Mouse (Mus musculus) kidney, embryonic 15.5 days (tissue): ENCODE data around the gene Pcgf2. TPM values are rescaled to one million over a fixed set of nuclear protein-coding genes. Genes with fewer than 3 reads are reported as not detected.

Experiments used
- ATAC-seq: fragments of 200-750 bp; cut with Nextera tagmentation; replicated peaks from 2 replicates; pipeline ENCODE4 v1.8.0; 2017; ENCODE audit warnings: moderate TSS enrichment; ENCODE audit not compliant: low FRiP score
- H3K27ac ChIP-seq: fragments of 300-500 bp; sonication (generic); 2 replicates; pipeline ENCODE4 v1.5.1; 2015; ENCODE audit warnings: mild to moderate bottlenecking, inconsistent platforms
- H3K27me3 ChIP-seq: fragments of 300-500 bp; sonication (generic); 2 replicates; pipeline ENCODE4 v1.6.1; 2015; ENCODE audit warnings: inconsistent platforms
- H3K36me3 ChIP-seq: fragments of 300-500 bp; sonication (generic); 2 replicates; pipeline ENCODE4 v1.6.1; 2015; ENCODE audit warnings: inconsistent platforms
- H3K4me1 ChIP-seq: fragments of 300-500 bp; sonication (generic); 2 replicates; pipeline ENCODE4 v1.6.1; 2015; ENCODE audit warnings: inconsistent platforms
- H3K4me2 ChIP-seq: fragments of 300-500 bp; sonication (generic); 2 replicates; pipeline ENCODE4 v1.6.1; 2015; ENCODE audit warnings: moderate library complexity, mild to moderate bottlenecking, inconsistent platforms
- H3K4me3 ChIP-seq: fragments of 300-500 bp; sonication (generic); replicated peaks from 2 replicates; pipeline ENCODE4 v1.5.1; 2015; ENCODE audit warnings: mild to moderate bottlenecking, inconsistent platforms
- H3K9ac ChIP-seq: fragments of 300-500 bp; sonication (generic); 2 replicates; pipeline ENCODE4 v1.6.1; 2015; ENCODE audit warnings: mild to moderate bottlenecking, inconsistent platforms
- H3K9me3 ChIP-seq: fragments of 300-500 bp; sonication (generic); replicated peaks from 2 replicates; pipeline ENCODE4 v1.6.1; 2016; ENCODE audit warnings: inconsistent platforms
- WGBS: fragments of 180-500 bp; shearing (Covaris S2); methylation state at CpG from one replicate; pipeline ENCODE4 v1.1.7; 2015; ENCODE audit warnings: mixed read lengths; 5-methylcytosine and 5-hydroxymethylcytosine counted together
- polyA plus RNA-seq: library from polyadenylated mRNA; unstranded; fragments of >200 nt; fragmentation: Nextera tagmentation; extraction: Ambion mirVana; gene quantifications from 2 replicates; pipeline ENCODE4 v1.2.1, GENCODE M21; 2015

Gene Pcgf2
- 13.2 and 16.6 TPM in 2 replicates for polyA plus RNA-seq

DNA sequence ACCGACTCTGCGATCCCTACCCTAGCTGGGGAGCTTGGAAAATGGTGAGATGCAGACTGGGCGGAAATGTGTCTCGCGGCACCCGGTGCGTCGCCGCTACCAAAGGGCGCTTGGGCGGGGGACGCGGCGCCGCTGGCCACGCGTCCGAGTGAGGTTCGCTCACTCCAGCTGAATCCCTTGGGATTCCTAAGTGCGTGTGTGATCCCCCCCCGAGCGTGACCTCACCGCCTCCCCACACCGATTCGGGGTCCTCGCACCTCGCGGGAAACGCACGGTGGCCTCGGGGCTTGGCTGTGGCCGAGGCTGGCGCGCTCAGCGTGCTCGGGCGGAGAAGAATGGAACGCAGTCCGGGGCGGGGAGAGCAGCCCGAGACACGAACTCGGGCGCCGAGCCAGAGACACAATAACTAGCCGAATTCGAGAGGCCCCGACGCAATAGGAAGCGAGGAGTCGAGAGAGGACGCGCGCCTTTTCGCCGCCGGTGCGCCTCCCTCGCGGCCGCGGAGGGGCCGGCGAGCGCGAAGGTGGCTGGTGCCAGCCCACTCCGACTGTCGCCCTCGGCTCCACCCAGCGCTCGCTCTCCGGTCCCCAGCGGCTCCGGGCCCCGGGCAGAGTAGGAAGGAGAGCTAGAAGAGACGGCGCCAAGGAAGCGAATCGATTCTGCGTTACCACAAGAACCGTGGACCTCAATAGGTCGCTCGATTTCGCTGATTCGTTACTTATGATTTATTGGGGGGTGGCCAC is at the start of gene Pcgf2:
Pcgf2 (minus strand) TSS at position 495 of the 743 bp plus-strand sequence.
- peak; percentile 20; the same call in 1 of the 2 replicates for ATAC-seq
- peak within 1 kb of the TSS; percentile 94 for H3K9ac ChIP-seq
- H3K27ac ChIP-seq: peak within 1 kb of the TSS; percentile 98
- peak within 1 kb of the TSS; percentile 95 for H3K4me3 ChIP-seq
- peaks cover 11% of the 10 kb centered on the region; the same call in 1 of the 2 replicates for H3K36me3 ChIP-seq
- H3K4me1 ChIP-seq: peaks cover 64% of the 10 kb centered on the region
- H3K9me3 ChIP-seq: no peaks in the 10 kb centered on the region
- no peaks in the 10 kb centered on the region for H3K27me3 ChIP-seq
- H3K4me2 ChIP-seq: peak within 1 kb of the TSS; percentile 80
- WGBS: under 1% methylated on average over 84 of the region's 85 CpGs

DNA sequence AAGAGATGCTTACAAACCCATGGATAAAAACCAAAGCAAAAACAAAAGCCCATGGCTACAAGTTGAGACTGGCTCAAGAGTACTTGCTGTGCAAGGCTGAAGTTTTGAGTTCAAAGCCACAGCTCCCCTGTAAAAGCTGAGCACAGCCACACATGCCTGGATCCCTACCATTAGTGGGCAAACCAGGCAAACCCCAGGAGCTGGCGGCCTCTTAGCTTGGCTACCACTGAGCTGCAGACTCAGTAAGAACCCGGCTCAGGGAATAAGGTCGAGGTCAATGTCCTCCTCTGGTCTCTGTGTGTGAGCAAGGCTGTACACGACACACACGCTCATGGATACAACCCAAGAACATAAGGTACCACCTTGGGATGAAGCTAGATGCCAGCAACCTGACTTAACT is 48.2 kb upstream of the Pcgf2 start:
- no peak overlapping the region for H3K4me3 ChIP-seq
- no peak for ATAC-seq
- H3K4me2 ChIP-seq: no peak overlapping the region
- peaks cover 6% of the 10 kb centered on the region for H3K4me1 ChIP-seq
- H3K27me3 ChIP-seq: no peaks in the 10 kb centered on the region
- WGBS: 82% methylated on average over 5 of the region's 5 CpGs
- no peaks in the 10 kb centered on the region for H3K9me3 ChIP-seq
- H3K36me3 ChIP-seq: peaks cover 75% of the 10 kb centered on the region
- no peak overlapping the region for H3K9ac ChIP-seq
- no peak overlapping the region for H3K27ac ChIP-seq

DNA sequence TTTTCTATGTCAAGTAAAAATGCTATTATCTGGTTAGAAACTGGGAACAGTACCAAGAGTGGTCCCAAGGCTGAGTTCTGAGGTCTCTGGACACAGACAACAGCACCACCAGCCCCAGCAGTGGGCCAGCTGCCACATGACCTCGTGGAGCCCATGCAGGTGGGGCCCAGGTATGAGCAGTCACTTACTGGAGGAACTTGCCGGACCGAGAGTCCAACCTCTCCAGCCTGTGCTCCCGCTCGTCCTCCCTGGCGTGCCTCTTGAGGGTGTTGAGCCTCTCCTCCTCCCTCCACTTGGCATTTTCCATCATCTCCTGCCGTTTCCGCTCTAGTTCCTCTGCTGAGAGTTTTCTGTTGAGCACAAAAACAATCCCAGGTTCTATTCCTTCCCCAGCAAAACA is 47.5 kb upstream of the Pcgf2 start:
- no peak overlapping the region for H3K4me3 ChIP-seq
- ATAC-seq: no peak
- peaks cover 67% of the 10 kb centered on the region for H3K36me3 ChIP-seq
- H3K27ac ChIP-seq: no peak overlapping the region
- no peaks in the 10 kb centered on the region for H3K27me3 ChIP-seq
- H3K9ac ChIP-seq: no peak overlapping the region
- H3K4me2 ChIP-seq: no peak overlapping the region
- no peaks in the 10 kb centered on the region for H3K9me3 ChIP-seq
- H3K4me1 ChIP-seq: peaks cover 13% of the 10 kb centered on the region
- 88% methylated on average over 8 of the region's 8 CpGs for WGBS

DNA sequence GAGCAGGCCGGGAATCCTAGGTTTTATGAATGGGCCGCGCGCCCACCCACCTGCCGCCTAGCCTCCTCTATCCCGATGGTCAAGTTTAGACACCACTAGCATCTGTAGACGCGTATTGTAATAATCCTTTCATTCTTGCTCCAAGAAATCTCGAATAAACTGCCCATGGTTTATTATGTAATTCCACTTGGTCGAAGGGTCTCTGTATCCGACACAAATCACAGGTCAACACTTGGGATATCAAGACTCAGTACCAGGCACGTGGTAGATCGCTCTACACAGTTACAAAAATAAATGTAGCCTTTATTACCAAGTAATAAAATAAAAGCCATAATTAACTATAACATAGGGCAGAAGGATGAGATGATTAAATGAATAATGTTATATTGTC is 45.0 kb upstream of the Pcgf2 start:
- Histone ChIP-seq H3K9me3 (no peaks in the 10 kb centered on the region), H3K4me1 (peaks cover 31% of the 10 kb centered on the region), H3K36me3 (peaks cover 44% of the 10 kb centered on the region), H3K9ac (0 out of 2 replicates have a peak overlapping the region, but pooled peaks have one; percentile 1), H3K27me3 (no peaks in the 10 kb centered on the region), H3K4me3 (peak overlapping the region; percentile 80), H3K27ac (no peak overlapping the region), H3K4me2 (peak overlapping the region; percentile 57)
- peak; percentile 10; the same call in 1 of the 2 replicates for ATAC-seq
- WGBS: 9% methylated on average over 13 of the region's 13 CpGs

- Histone ChIP-seq H3K36me3 (peaks cover 39% of the 10 kb centered on the region), H3K9ac (peak overlapping the region; percentile 81), H3K4me3 (peak overlapping the region; percentile 80), H3K27me3 (no peaks in the 10 kb centered on the region), H3K4me1 (peaks cover 36% of the 10 kb centered on the region), H3K9me3 (no peaks in the 10 kb centered on the region), H3K4me2 (peak overlapping the region; percentile 84), H3K27ac (peak overlapping the region; percentile 96)
- ATAC-seq: peak; percentile 98
- under 1% methylated on average over 57 of the region's 57 CpGs for WGBS
Observed at GRCm38 (mm10) chr11:97744718-97745330, 44.5 kb upstream of the Pcgf2 start.

GRCm38 (mm10) chr11:97744063-97744717 is 43.9 kb upstream of the Pcgf2 start, which contains the start of gene Pip4k2b:
Pip4k2b (minus strand) TSS chr11:97744704.
- Histone ChIP-seq H3K27me3 (no peaks in the 10 kb centered on the region), H3K4me1 (peaks cover 38% of the 10 kb centered on the region), H3K36me3 (peaks cover 33% of the 10 kb centered on the region), H3K9me3 (no peaks in the 10 kb centered on the region), H3K4me2 (peak within 1 kb of the TSS; percentile 84), H3K9ac (peak within 1 kb of the TSS; percentile 81), H3K4me3 (peak within 1 kb of the TSS; percentile 80), H3K27ac (peak within 1 kb of the TSS; percentile 96)
- ATAC-seq: peak; percentile 37; the same call in 1 of the 2 replicates
- 0% methylated on average over 60 of the region's 63 CpGs for WGBS

DNA sequence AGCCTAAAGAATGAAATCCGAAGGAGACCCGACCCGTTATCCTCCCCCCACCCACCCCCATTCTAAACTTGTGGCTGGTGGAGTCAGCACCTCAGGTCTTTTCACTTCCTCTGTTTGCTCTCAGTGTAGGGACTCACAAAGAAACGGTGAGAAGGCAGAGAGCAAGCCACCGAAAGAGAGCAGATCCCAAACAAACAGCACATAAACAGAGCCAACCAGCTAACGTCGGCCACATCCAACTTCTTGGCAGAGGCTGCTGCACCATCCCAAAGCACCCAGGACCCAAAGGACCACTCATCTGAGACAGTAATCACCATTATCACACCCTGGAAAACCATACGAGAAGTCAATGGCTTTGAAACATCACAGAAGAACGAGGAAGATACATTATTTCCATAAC is 43.1 kb upstream of the Pcgf2 start:
- Histone ChIP-seq H3K36me3 (peaks cover 31% of the 10 kb centered on the region), H3K27me3 (no peaks in the 10 kb centered on the region), H3K27ac (peak overlapping the region; percentile 87), H3K9me3 (no peaks in the 10 kb centered on the region), H3K4me1 (peaks cover 38% of the 10 kb centered on the region), H3K4me2 (peak overlapping the region; percentile 84), H3K9ac (peak overlapping the region; percentile 78), H3K4me3 (peak overlapping the region; percentile 80)
- no peak for ATAC-seq
- 30% methylated on average over 9 of the region's 9 CpGs for WGBS

GRCm38 (mm10) chr11:97742591-97742990 is 42.3 kb upstream of the Pcgf2 start:
- Histone ChIP-seq H3K27me3 (no peaks in the 10 kb centered on the region), H3K4me2 (peak overlapping the region; percentile 84), H3K9me3 (no peaks in the 10 kb centered on the region), H3K27ac (no peak overlapping the region), H3K9ac (no peak overlapping the region), H3K4me1 (peaks cover 38% of the 10 kb centered on the region), H3K36me3 (peaks cover 22% of the 10 kb centered on the region), H3K4me3 (peak overlapping the region; percentile 80)
- ATAC-seq: no peak
- 81% methylated on average over 9 of the region's 9 CpGs for WGBS

GRCm38 (mm10) chr11:97742157-97742556 is 41.9 kb upstream of the Pcgf2 start:
- no peaks in the 10 kb centered on the region for H3K9me3 ChIP-seq
- H3K36me3 ChIP-seq: peaks cover 18% of the 10 kb centered on the region
- ATAC-seq: no peak
- no peaks in the 10 kb centered on the region for H3K27me3 ChIP-seq
- 89% methylated on average over 5 of the region's 5 CpGs for WGBS
- H3K4me3 ChIP-seq: no peak overlapping the region
- H3K9ac ChIP-seq: no peak overlapping the region
- H3K4me2 ChIP-seq: no peak overlapping the region
- H3K27ac ChIP-seq: no peak overlapping the region
- peaks cover 38% of the 10 kb centered on the region for H3K4me1 ChIP-seq

- ATAC-seq: no peak
- Histone ChIP-seq H3K4me2 (peak overlapping the region; percentile 43), H3K9ac (0 out of 2 replicates have a peak overlapping the region, but pooled peaks have one; percentile 7), H3K36me3 (0 out of 2 replicates have a peak, but pooled peaks cover 4% of the 10 kb centered on the region), H3K9me3 (no peaks in the 10 kb centered on the region), H3K4me1 (peaks cover 36% of the 10 kb centered on the region), H3K27me3 (no peaks in the 10 kb centered on the region), H3K27ac (peak overlapping the region; percentile 78), H3K4me3 (no peak overlapping the region)
- WGBS: 24% methylated on average over 7 of the region's 7 CpGs
Observed at GRCm38 (mm10) chr11:97740190-97740589, 39.9 kb upstream of the Pcgf2 start.

DNA sequence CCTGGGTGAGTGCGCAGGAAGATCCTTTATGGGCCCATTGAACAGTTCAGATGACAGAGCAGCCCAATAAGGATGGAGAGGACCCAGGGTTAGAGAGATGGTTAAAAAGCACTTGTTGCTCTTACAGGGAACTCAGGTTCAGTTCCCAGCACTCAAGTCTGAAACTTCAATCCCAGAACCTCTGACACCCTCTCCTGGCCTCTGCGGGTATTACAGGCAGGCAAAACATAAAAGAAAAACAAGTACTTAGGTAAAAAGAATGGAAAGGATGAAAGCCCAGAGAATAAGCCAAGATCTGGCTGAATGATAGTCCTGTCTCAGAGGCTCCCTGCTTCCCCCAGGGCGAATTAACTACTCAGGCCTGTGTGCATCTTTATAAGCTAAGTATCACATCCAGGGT is 38.9 kb upstream of the Pcgf2 start:
- H3K27me3 ChIP-seq: no peaks in the 10 kb centered on the region
- 0 out of 2 replicates have a peak overlapping the region, but pooled peaks have one; percentile 78 for H3K27ac ChIP-seq
- peaks cover 38% of the 10 kb centered on the region for H3K4me1 ChIP-seq
- no peak for ATAC-seq
- no peak overlapping the region for H3K9ac ChIP-seq
- no peaks in the 10 kb centered on the region for H3K9me3 ChIP-seq
- 0 out of 2 replicates have a peak, but pooled peaks cover 4% of the 10 kb centered on the region for H3K36me3 ChIP-seq
- 96% methylated on average over 3 of the region's 3 CpGs for WGBS
- no peak overlapping the region for H3K4me3 ChIP-seq
- no peak overlapping the region for H3K4me2 ChIP-seq

- H3K4me1 ChIP-seq: peaks cover 41% of the 10 kb centered on the region
- H3K36me3 ChIP-seq: 0 out of 2 replicates have a peak, but pooled peaks cover 4% of the 10 kb centered on the region
- 61% methylated on average over 6 of the region's 6 CpGs for WGBS
- H3K9ac ChIP-seq: no peak overlapping the region
- no peaks in the 10 kb centered on the region for H3K9me3 ChIP-seq
- H3K4me3 ChIP-seq: no peak overlapping the region
- no peaks in the 10 kb centered on the region for H3K27me3 ChIP-seq
- no peak overlapping the region for H3K27ac ChIP-seq
- H3K4me2 ChIP-seq: no peak overlapping the region
- ATAC-seq: no peak
Observed at GRCm38 (mm10) chr11:97738703-97739102, 38.4 kb upstream of the Pcgf2 start.
